Comparison of ENCODE assay signal across 8 mouse cellular contexts in the genomic region with DNA sequence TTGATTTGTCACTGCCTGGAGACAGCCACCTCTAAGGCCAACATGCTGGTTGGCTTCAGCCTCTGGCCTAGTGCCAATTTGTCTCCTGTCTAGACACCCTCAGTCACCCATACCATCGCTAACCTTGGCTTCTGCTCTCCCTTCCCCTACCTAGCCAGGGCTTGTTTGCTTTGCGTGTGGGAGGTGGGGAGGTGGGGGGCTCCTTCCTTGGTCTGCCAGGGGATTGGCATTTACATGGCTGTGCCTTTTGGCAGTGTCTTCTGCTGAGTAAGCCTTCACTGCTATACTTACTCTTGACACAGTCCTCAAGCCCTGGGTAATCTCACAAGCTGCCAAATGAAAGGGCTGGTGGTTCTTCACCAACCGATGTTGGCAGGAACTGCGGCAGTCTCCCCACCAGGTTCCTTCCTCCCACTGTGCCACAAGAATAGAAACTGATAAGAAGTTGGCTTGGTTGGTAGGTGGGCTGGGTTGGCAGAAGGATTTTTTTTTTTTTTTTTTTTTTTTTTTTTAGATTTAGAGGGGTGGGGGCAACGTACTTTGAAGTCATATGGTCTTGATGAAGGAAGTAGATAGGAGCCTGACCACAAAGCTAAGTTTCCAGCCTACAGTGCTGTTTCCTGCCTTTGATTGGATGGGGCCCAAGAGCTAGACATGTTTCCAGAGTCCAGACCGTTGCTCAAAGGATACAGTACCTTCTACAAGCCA. TPM values are rescaled to one million over a fixed set of nuclear protein-coding genes. Genes with fewer than 3 reads are reported as not detected.
DNase-seq lines count a peak whose midpoint lies in the region; ATAC-seq and TF ChIP-seq lines count a peak whose summit lies in the region.

No protein-coding gene starts in this region.

- no peaks in the 10 kb centered on the region for H3K27me3 ChIP-seq in MEL (ENCODE audit: control insufficient read depth in 1 of 2, insufficient read depth in 2 of 2, low read length in 2 of 2)
- no peaks in the 10 kb centered on the region for H3K27me3 ChIP-seq in heart, embryonic 13.5 days (replicated peaks)
- no peaks in the 10 kb centered on the region for H3K27me3 ChIP-seq in midbrain, embryonic 13.5 days

- H3K9ac ChIP-seq in MEL (ENCODE audit: control insufficient read depth, low read depth, low read length, poor library complexity, severe bottlenecking) = peak overlapping the region; percentile 38
- H3K9ac ChIP-seq in heart, embryonic 13.5 days = no peak overlapping the region
- H3K9ac ChIP-seq in midbrain, embryonic 13.5 days (replicated peaks) = no peak overlapping the region

- peak overlapping the region; percentile 82 for H3K27ac ChIP-seq in MEL (ENCODE audit: control insufficient read depth, low read depth, low read length)
- H3K27ac ChIP-seq in heart, embryonic 13.5 days (replicated peaks) = peak overlapping the region; percentile 79
- H3K27ac ChIP-seq in midbrain, embryonic 13.5 days = no peak overlapping the region

- peak; percentile 86 to 89 for TF ChIP-seq EP300 in MEL (IDR thresholded peaks at IDR 0.05; ENCODE audit: low read depth in 1 of 2, low read length in 2 of 2)

- TF ChIP-seq RAD21 in MEL (IDR thresholded peaks at IDR 0.05; ENCODE audit: low read depth, low read length) = no peak

- no peaks in the 10 kb centered on the region for H3K9me3 ChIP-seq in MEL (replicated peaks; ENCODE audit: insufficient read depth, low read length)
- no peaks in the 10 kb centered on the region for H3K9me3 ChIP-seq in heart, embryonic 13.5 days
- H3K9me3 ChIP-seq in midbrain, embryonic 13.5 days = no peaks in the 10 kb centered on the region

- TF ChIP-seq CTCF in MEL (IDR thresholded peaks at IDR 0.05 in 2 of 3, conservative IDR thresholded peaks at IDR 0.05 in 1 of 3; ENCODE audit: control insufficient read depth in 1 of 3, insufficient read depth in 1 of 3, low read depth in 2 of 3, low read length in 3 of 3, poor library complexity in 1 of 3, severe bottlenecking in 1 of 3) = no peak

- WGBS in heart, embryonic 13.5 days = 27% methylated on average over 6 of the region's 6 CpGs
- 81% methylated on average over 6 of the region's 6 CpGs for WGBS in midbrain, embryonic 13.5 days

- peaks cover 17 to 42% of the 10 kb centered on the region in 2 experiments for H3K4me1 ChIP-seq in MEL (ENCODE audit: control insufficient read depth in 1 of 2, insufficient read depth in 2 of 2, low read length in 2 of 2)
- H3K4me1 ChIP-seq in heart, embryonic 13.5 days = peaks cover 69% of the 10 kb centered on the region
- no peaks in the 10 kb centered on the region for H3K4me1 ChIP-seq in midbrain, embryonic 13.5 days (replicated peaks)

- H3K79me2 ChIP-seq in MEL (ENCODE audit: control insufficient read depth, insufficient read depth, low read length, poor library complexity) = no peaks in the 10 kb centered on the region

- H3K4me3 ChIP-seq in MEL (ENCODE audit: control insufficient read depth in 1 of 2, insufficient read depth in 1 of 2, low read depth in 2 of 2, low read length in 2 of 2) = peak overlapping the region; percentile 5 to 41; a peak in 2 of 4 replicates
- no peak overlapping the region for H3K4me3 ChIP-seq in heart, embryonic 13.5 days
- H3K4me3 ChIP-seq in midbrain, embryonic 13.5 days (replicated peaks) = no peak overlapping the region

- peaks cover 0 to 32% of the 10 kb centered on the region in 2 experiments; a peak in 2 of 4 replicates for H3K36me3 ChIP-seq in MEL (ENCODE audit: control insufficient read depth in 1 of 2, insufficient read depth in 2 of 2, low read length in 2 of 2)
- H3K36me3 ChIP-seq in heart, embryonic 13.5 days = no peaks in the 10 kb centered on the region; the same call in 1 of the 2 replicates
- H3K36me3 ChIP-seq in midbrain, embryonic 13.5 days = 0 out of 2 replicates have a peak, but pooled peaks cover 10% of the 10 kb centered on the region

- no peak for TF ChIP-seq POLR2A in MEL (IDR thresholded peaks at IDR 0.05; ENCODE audit: control insufficient read depth in 1 of 2, insufficient read depth in 1 of 2, low read depth in 1 of 2, low read length in 2 of 2, poor library complexity in 1 of 2)

- peak; percentile 45 to 49 for DNase-seq in B cell, adult 2 months
- peak; percentile 88 for DNase-seq in MEL (ENCODE audit: low read depth, low spot score)
- peak; percentile 81 to 87 for DNase-seq in cerebellum, postnatal 25 days
- peak; percentile 54 for DNase-seq in layer of hippocampus, adult 9-10 months (ENCODE audit: low spot score)
- peak; percentile 80 for DNase-seq in lung, postnatal 25 days (ENCODE audit: low spot score)
- DNase-seq in thymus, postnatal 10 days (ENCODE audit: low spot score in 2 of 2) = peak; percentile 58 to 62

- ATAC-seq in heart, embryonic 13.5 days (ENCODE audit: extremely low read depth, insufficient number of reproducible peaks, low FRiP score, low TSS enrichment) = 0 out of 2 replicates have a peak, but pooled peaks have one; percentile 22
- no peak for ATAC-seq in midbrain, embryonic 13.5 days

- peak overlapping the region; percentile 36 for H3K4me2 ChIP-seq in heart, embryonic 13.5 days
- no peak overlapping the region for H3K4me2 ChIP-seq in midbrain, embryonic 13.5 days (replicated peaks)

TF ChIP-seq in MEL, 35 proteins besides CTCF, POLR2A, EP300 and RAD21:
- 0 out of 2 replicates have a peak, but pooled peaks have one; percentile 43 for TF ChIP-seq UBTF (IDR thresholded peaks at IDR 0.05; ENCODE audit: borderline replicate concordance, insufficient read depth, low read depth, low read length)
- peak; percentile 2; the same call in 1 of the 2 replicates for TF ChIP-seq TAL1 (IDR thresholded peaks at IDR 0.05; ENCODE audit: low read length)
- peak; percentile 87 for TF ChIP-seq MAFK (IDR thresholded peaks at IDR 0.05; ENCODE audit: borderline replicate concordance, low read depth, low read length)
- TF ChIP-seq NELFE (IDR thresholded peaks at IDR 0.05; ENCODE audit: low read depth, low read length) = 0 out of 2 replicates have a peak, but pooled peaks have one; percentile 19
- TF ChIP-seq POLR2AphosphoS2 (IDR thresholded peaks at IDR 0.05; ENCODE audit: low read length) = no peak
- no peak; the same call in 1 of the 2 replicates for TF ChIP-seq ZC3H11A (IDR thresholded peaks at IDR 0.05; ENCODE audit: low read depth, low read length)
- TF ChIP-seq GATA1 (IDR thresholded peaks at IDR 0.05; ENCODE audit: low read depth, low read length) = peak; percentile 92
- TF ChIP-seq RCOR1 (IDR thresholded peaks at IDR 0.05; ENCODE audit: low read depth, low read length) = peak; percentile 95
- TF ChIP-seq MEF2A (IDR thresholded peaks at IDR 0.05; ENCODE audit: extremely low read depth, insufficient replicate concordance, low read depth, low read length, poor library complexity, severe bottlenecking) = peak; percentile 85
- TF ChIP-seq ZMIZ1 (IDR thresholded peaks at IDR 0.05; ENCODE audit: low read depth, low read length) = no peak
- TF ChIP-seq ZNF384 (IDR thresholded peaks at IDR 0.05; ENCODE audit: low read depth, low read length) = peak; percentile 100
- TF ChIP-seq ZKSCAN1 (IDR thresholded peaks at IDR 0.05; ENCODE audit: low read depth, low read length) = peak; percentile 73; the same call in 1 of the 2 replicates
- TF ChIP-seq MYC (IDR thresholded peaks at IDR 0.05; ENCODE audit: low read depth, low read length) = peak; percentile 39; the same call in 1 of the 2 replicates
- no peak for TF ChIP-seq E2F4 (IDR thresholded peaks at IDR 0.05; ENCODE audit: borderline replicate concordance, low read depth, low read length)
- peak; percentile 84 for TF ChIP-seq TCF12 (IDR thresholded peaks at IDR 0.05; ENCODE audit: low read depth, low read length)
- peak; percentile 62; the same call in 1 of the 2 replicates for TF ChIP-seq BHLHE40 (IDR thresholded peaks at IDR 0.05; ENCODE audit: borderline replicate concordance, low read depth, low read length)
- peak; percentile 90 for TF ChIP-seq SIN3A (IDR thresholded peaks at IDR 0.05; ENCODE audit: low read length)
- TF ChIP-seq CHD1 (IDR thresholded peaks at IDR 0.05; ENCODE audit: low read depth, low read length) = no peak
- peak; percentile 95 for TF ChIP-seq MAZ (IDR thresholded peaks at IDR 0.05; ENCODE audit: low read depth, low read length)
- TF ChIP-seq HCFC1 (IDR thresholded peaks at IDR 0.05; ENCODE audit: low read depth, low read length) = peak; percentile 56
- peak; percentile 98 for TF ChIP-seq ETS1 (IDR thresholded peaks at IDR 0.05; ENCODE audit: low read depth, low read length)
- TF ChIP-seq MYB (IDR thresholded peaks at IDR 0.05; ENCODE audit: low read depth, low read length) = peak; percentile 82
- TF ChIP-seq USF1 (IDR thresholded peaks at IDR 0.05; ENCODE audit: low read depth, low read length) = peak; percentile 80

RNA-seq across cellular contexts. Expression of a gene that starts 19.3 kb away (rescaled TPM):
- total RNA-seq in MEL (2012; rRNA removed) = 4.0 and 5.2 TPM in 2 replicates
- 10 to 100 TPM in 1 of 2 experiments, not detected in 1; 18.0 TPM for polyA plus RNA-seq in MEL (2012; ENCODE audit: insufficient read depth in 1 of 2, insufficient read length in 2 of 2, low read depth in 1 of 2, low replicate concordance in 2 of 2, missing spikeins in 1 of 2)
- polyA plus RNA-seq in heart, embryonic 13.5 days (2015; fragmentation: Nextera tagmentation; extraction: Ambion mirVana) = 16.2 and 16.4 TPM in 2 replicates
- polyA plus RNA-seq in midbrain, embryonic 13.5 days (2015; fragmentation: Nextera tagmentation; extraction: Ambion mirVana) = 20.8 and 22.9 TPM in 2 replicates

RNA-seq across cellular contexts. Expression of a gene that starts 36.7 kb away (rescaled TPM):
- total RNA-seq in MEL (2012; rRNA removed) = 8.3 and 9.1 TPM in 2 replicates
- 10 to 100 TPM in 1 of 2 experiments, not detected in 1; 10.6 TPM for polyA plus RNA-seq in MEL (2012; ENCODE audit: insufficient read depth in 1 of 2, insufficient read length in 2 of 2, low read depth in 1 of 2, low replicate concordance in 2 of 2, missing spikeins in 1 of 2)
- polyA plus RNA-seq in heart, embryonic 13.5 days (2015; fragmentation: Nextera tagmentation; extraction: Ambion mirVana) = 6.8 and 7.1 TPM in 2 replicates
- polyA plus RNA-seq in midbrain, embryonic 13.5 days (2015; fragmentation: Nextera tagmentation; extraction: Ambion mirVana) = 8.2 and 9.6 TPM in 2 replicates

RNA-seq across cellular contexts. Expression of a gene that starts 58.6 kb away (rescaled TPM):
- total RNA-seq in MEL (2012; rRNA removed) = 17.0 and 17.3 TPM in 2 replicates
- 100 to 1,000 TPM in 1 of 2 experiments, 10 to 100 TPM in 1; 59.0 to 168 TPM for polyA plus RNA-seq in MEL (2012; ENCODE audit: insufficient read depth in 1 of 2, insufficient read length in 2 of 2, low read depth in 1 of 2, low replicate concordance in 2 of 2, missing spikeins in 1 of 2)
- 11.5 and 12.3 TPM in 2 replicates for polyA plus RNA-seq in heart, embryonic 13.5 days (2015; fragmentation: Nextera tagmentation; extraction: Ambion mirVana)
- 13.5 and 14.4 TPM in 2 replicates for polyA plus RNA-seq in midbrain, embryonic 13.5 days (2015; fragmentation: Nextera tagmentation; extraction: Ambion mirVana)

Comparison
In these comparisons a context has a peak if more than half of its experiments do, and no peak if none do; other contexts are left out.
1. H3K4me3 ChIP-seq: peak in MEL (2 of 2); none in heart, embryonic 13.5 days (single experiment) and midbrain, embryonic 13.5 days (single experiment).
2. Peak in every context shown above with its lines, with median percentiles within 50 percentile points of each other: DNase-seq.